Mouse (Mus musculus): ENCODE data around the gene Ndufs5.

DNA sequence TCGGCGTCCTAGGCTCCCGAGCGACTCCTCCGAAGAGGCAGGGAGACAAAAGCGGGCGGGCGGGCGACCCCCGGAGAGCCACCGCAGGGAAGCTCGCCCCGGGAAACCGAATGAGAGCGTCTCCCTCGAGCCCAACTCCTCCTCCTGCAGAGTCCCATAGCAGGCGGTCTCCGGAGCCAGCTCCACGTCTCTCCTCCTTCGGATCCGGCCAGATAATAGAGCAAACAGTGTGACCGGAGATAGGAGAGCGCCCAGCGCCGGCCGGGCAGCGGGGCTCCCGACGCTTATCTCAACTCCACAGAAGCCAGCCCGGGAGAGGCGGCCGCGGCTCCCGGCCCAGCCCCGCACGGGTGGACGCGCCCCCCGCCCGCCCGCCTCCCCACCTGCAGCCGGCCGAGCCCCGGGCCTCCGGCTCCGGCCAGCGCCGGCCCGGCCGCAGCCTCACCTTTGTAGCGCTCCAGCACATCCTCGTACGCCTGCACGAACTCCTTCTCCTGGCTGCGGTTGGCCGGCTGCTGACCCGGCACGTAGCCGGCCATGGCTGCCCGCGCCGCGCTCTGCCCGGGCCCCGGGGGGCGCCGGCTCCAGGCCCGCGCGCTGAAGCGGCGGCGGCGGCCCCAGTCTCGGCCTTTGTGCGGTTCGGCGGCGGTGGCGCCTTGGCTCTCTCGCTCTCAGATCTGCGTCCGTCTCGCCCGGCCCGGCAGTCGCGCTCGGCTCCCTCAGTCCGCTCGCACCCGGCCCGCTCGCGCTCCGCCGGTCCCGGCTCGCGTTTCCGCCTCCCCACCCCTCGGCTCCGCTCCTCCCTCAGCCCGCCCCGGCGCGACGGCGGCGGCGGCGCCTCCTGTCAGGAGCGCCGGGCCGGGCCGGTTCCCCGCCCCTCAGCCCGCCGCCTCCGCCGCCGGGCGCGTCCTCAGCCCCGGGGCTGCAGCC lies 53.7 kb downstream of the Ndufs5 start:
- TF ChIP-seq POLR2A (IDR thresholded peaks at IDR 0.05; ENCODE audit: borderline replicate concordance, insufficient read depth, low read length), result no peak
- TF ChIP-seq CTCF (IDR thresholded peaks at IDR 0.05; ENCODE audit: borderline replicate concordance, insufficient read depth, low read depth, low read length), result no peak

Measured in cerebellum, adult 2 months (tissue).